Mouse (Mus musculus): ENCODE data around the gene D230025D16Rik.

D230025D16Rik gene

DNA sequence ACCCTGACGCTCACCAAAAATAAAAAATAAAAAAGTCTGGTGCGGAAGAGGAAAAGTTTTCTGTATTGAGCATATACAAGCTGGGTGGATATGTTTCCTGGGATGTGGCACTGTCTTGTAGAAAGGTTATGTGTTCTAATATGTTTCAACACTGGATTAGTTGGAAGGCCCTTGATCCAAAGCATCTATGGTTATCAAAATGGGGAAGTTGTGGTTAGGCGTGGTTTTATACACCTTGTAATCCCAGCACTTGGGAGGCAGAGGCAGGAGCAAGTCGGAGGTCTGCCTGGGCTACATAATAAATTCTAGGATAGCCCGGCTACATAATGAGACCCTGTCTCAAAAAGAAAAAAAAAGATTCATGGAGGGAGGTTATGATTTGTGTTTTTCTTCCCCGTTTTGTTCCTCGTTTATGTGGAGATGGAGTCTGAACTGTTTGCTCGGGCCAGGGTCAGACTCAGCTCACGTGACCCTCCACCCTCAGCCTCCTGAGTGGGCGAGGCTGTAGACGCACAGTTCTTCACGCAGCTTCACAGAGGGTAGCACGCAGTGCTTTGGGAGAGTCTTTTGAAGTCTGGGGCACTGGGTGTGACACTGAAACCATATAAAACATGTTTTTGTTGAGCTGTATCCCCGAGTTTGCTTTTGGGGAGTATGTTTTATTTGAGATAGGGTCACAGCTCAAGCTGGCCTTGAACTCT, 12.6 kb downstream of the D230025D16Rik start:
- DNase-seq (ENCODE audit: low spot score in 2 of 2), result no peak

DNA sequence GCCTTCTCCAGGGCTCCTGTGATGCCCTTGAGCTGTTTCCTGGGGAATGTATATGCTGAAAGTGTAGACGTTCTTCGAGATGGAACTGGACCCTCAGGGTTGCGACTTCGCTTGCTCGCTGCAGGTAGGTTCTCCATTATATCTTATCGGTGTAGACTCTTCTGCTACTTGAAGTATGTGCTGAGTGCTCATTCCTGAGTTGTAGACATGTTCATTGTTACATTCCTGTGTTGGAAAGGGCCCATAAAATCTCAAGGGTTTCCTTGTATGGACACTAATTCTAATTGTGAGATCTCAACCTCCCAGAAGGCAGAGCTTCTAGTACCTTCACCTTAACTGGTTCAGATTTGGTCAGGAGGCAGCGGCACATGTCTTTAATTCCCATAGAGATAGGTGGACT, 16.1 kb downstream of the D230025D16Rik start:
- DNase-seq (ENCODE audit: low spot score in 2 of 2), result no peak

DNA sequence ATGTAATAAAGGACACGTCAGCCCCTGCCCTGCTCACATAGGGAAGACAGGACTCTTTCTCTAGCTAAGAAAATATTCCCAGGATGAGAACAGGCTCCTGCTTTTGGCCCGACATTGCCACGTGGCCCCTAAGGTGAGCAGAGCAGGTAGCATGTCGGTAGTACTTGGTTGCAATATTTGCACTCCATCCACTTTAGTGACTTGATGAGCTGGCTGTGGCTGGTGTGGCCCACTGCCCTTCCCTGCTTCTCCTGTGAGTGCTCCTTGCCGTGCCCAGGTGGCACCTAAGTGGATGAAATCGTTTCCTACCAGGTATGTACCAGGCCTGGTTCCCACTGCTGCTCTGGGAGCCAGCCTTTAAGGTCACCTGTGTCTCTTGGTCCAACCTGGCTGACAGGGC, 27.0 kb downstream of the D230025D16Rik start:
- DNase-seq (ENCODE audit: low spot score in 2 of 2), result no peak

DNA sequence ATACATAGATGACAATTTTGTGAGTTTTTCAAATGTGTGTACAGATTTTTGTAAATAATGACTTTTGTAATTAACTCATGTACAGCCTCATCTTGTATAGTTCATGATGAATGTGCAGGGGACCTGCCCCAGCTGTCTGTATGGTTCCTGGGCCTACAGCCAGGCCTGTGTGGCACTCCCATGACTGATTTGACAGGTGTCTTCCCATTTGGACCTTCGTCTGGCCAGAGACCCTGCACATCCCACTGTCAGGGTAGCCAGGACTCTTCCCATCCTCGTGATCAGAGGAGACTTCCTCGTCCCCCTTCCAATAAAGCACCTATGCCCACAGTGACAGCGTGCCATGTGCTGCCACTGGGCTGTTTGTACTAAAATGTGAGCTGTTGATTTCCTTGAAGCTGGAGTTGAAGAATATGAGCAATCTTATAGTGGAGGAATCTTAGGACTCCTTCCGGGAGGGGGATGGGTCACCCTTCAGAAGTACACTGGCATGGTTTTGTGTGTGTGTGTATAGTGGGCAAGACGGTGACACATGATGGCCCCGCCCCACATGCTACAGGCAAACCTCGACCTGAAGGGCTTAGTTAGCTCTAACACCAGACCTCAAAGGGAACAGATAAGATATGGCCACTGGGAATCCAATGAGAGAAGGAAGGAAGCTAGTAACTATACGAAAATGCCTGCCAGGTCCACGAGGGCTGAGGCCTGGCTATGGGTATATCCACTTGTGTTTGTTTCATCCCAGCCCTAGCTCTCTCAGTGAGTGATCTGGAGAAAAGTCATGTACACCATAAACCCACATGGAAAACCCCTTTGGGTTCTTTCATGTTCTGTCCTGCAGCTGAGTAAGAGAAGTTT, 28.0 kb downstream of the D230025D16Rik start:
- DNase-seq (ENCODE audit: low spot score in 2 of 2), result no peak

DNA sequence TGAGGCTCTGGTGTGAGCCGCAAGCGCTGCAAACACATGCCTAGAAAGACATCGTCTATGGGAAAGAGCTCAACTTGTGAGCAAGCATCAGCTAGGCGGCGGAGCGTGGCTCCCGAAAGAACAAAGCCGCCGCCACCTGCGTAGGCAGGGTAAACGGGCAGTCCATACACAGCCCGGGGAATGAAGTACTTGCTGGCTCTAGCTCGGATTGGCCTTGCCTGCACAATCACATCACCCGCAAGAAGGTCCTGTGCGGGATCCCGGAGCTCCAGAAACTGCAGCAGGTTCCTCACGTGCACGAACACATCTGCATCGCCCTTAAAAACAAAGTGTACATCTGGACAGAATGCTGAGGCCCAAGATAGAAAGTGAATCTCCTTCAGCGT, 28.8 kb downstream of the D230025D16Rik start:
- DNase-seq (ENCODE audit: low spot score in 2 of 2), result no peak

DNA sequence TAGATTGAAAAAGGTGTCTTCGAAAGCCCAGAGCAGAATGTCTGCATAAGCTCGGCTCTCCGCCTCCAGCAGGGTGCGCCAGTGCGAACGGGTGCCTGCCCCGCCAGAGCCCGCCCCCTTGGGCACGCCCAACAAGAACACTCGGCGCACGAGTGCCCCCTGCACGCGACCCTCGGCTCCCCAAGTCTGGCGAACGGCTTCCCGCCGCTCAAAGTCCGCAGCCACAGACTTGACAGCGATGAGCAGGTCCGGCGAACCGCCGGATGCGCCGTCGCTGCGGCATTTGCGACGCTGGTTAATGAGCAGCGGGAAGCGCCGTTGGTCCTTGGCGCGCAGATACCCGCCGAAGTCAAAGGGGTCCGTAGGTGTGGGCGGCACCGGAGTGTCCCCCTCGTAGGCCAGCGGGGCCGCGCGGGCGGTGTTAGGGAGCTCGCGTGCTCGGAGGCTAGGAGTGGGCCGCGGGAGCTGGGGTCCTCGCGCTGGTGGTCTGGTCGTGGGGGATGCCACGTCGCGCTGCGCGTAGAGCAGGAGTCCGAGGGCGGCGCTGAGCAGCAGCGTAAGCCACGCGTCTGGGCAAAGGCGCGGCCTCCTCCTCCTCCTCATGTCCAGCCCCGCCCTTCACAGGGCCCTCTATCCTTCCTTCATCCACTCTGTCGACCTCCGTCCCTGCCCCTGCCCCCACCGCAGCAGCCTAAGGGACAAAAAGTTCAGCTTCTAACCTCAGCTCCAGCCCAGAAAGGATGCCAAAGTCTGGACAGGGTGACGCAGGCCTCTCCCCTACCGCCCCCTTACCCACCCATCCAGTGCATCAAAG, 29.4 kb downstream of the D230025D16Rik start:
- peak; percentile 85 to 86 for DNase-seq (ENCODE audit: low spot score in 2 of 2)

DNA sequence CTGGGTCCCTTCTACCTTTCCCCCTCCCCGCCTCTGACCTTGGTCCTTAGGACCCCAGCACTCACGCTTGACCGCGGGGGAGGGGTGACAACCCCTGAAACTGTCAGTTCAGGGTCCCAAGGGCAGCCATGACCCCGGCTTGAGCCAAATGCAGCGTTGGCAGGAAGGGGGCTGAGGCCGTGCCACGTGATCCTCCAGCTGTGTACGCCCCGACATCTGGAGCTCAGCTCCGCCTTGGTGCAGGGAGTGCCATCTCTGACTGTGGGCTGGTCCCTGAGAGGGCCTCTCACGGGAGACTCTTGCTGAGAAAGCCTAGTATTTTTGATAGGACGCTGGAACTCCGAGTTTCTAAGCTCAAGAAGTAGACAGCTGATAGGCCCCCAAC, 30.0 kb downstream of the D230025D16Rik start, which contains the start of gene B3gnt9:
B3gnt9 (minus strand) TSS at position 188 of the 385 bp plus-strand sequence.
- DNase-seq (ENCODE audit: low spot score in 2 of 2), result peak; percentile 52 to 55

DNA sequence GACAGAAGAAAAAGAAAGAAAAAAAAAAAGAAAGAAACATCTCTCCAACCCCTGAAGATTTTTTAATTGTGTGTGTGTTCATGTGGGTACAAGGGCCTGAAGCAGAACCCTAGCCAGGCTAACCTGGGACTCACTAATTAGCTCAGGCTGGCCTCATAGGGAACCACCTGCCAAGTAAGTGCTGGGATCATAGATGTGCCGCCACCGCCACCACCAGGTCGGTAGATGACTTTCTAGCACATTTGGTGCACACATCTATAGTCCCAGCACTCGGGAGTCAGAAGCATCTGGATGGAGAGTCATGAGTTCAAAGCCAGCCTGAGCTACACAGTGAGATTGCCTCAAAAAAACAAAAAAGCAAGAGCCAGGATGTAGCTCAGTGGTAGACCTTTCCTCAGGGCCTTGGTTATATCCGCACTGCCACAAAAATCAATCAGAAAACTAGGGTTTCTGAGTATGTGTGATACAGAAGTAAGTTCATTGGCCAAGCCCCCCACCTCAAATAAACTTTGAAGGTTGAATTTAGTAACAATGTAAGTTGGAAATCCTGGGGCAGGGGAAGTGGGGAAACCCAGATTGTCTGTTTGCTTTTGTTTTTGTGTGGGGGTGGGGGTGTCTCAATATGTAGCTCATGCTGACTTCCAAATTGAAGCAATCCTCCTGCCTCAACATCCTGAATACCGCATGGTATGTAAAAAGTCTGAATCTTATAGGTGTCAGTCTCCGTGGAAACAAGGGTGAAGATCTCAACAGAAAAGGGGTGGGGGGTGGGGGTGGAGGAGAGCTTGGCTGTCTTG, 32.6 kb downstream of the D230025D16Rik start:
- DNase-seq (ENCODE audit: low spot score in 2 of 2), result no peak

DNA sequence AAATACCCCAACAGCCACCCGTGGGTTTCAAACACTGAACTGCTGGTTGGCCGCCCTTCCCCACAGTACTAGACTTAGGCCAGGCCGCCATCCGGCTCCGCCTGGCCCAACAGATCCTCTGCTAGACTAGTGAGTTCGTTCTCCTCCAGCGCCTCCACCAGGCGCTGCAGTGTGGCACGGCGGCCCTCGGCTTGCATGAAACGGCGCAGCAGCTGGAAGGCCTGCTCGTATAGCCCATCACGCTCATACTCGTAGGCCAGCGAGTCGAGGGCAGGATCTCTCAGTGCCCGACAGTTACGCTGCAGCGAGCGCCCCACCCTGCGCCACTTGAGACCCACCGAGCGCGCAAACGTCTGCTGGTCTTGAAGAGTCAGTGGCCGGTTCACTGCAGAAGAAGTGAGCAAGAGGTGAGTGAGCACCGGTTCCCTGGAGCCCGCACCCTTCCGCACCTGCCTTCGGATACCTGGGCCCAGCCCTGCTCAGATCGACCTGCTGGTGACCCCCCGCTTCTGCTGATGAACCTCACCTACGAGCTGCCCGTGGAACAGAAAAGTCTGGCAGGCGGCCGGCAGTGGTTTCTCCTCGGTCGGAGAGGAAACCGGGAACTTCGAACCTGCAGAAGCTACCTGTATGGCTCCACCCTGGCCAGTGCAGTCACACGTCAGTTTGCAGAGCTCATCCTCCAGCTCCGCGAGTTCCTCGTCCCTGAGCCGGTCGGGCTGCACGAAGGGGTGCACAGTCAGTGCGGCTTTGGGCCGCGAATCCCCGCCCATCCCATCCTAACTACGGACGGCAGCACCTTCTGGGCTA, 34.2 kb downstream of the D230025D16Rik start:
- DNase-seq (ENCODE audit: low spot score in 2 of 2), result no peak

DNA sequence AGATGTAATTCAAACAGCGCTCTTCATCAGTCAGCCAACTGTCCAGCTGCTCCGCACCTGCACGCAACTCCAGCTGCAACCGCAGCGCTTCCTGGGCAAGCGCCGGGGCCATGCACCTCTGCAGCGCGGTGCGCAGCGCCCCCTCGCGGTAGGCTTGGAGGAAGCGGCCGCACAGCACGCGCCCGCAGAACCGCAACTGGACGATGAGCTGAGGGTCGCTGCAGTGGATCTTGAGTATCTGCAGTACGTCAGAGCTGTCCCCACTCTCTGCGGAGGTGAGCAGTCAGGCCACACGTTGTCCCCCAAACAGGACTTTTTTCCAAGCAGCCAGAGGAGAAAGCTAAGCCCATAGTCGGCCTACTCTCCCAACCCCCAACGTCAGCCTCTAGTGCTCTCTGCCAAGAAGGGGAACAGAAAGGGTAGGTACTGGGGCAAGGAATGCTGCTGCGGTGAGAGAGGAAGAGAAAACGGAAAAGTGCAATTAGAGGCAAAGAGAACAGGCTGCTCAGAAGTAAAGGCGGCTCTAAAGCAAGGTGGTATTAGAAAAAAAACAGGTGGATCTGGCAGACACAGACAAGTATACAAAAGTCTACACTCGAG, 34.9 kb downstream of the D230025D16Rik start:
- DNase-seq (ENCODE audit: low spot score in 2 of 2), result peak; percentile 62

DNA sequence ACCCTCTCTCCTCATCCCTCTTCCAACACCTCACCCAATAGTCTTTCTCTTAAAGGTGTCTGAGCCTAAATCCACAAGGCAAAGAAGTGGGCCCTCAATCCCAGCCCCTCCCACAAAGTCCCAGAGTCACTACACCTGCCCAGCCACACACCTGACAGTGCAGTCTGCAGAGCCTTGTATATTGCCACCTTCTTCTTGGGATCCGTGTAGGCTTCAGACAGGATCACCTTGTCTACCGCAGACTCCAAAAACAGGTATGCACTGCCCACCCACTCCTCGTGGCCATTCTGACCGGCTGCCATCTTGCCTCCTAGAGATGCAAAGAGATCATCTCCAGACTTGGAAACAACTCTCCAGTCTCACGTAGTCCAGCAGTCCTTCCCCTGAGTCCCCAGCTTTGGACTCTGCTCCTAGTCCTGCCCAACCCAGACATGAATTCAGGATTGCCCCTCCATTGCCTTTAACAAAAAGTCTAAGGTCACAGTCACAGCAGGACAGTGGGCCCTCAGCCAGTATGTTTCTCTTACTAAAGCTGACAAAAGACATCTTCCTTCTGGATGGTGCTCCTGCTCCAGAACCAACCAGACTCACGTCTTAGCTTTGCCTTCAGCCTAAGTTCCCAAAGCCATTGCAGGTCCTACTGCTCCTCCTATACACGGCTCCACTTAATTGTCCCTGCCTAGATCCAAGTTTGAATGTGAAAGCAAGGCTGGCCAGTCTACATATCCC, 35.6 kb downstream of the D230025D16Rik start:
- no peak for DNase-seq (ENCODE audit: low spot score in 2 of 2)

DNA sequence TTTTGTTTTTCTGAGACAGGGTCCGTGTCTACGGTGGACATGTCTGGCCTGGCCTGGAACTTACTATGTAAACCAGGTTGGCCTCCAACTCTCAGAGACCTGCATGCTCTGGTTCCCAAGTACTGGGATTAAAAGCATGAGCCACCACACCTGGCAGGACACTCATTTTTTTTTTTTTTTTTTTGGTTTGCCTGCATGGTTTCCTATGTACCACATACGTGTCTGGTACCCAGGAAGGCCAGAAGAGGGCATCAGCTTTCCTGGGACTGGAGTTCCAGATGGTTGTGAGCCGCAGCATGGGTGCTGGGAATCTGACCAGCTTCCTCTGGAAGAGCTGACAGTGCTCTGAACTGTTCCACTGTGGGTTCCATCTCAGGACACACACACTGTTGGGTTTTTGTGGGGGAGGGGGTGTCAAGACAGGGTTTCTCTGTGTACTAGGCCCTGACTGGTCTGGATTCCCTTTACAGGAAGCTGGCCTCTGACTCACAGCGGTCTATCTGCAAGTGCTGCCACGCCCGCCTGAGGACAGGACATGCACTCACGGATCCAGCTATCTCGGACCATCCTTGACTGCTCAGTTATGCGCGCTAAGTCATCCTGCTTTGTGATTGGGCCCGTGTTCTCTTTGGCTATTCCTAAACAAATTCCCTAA, 36.5 kb downstream of the D230025D16Rik start:
- DNase-seq (ENCODE audit: low spot score in 2 of 2), result no peak

DNA sequence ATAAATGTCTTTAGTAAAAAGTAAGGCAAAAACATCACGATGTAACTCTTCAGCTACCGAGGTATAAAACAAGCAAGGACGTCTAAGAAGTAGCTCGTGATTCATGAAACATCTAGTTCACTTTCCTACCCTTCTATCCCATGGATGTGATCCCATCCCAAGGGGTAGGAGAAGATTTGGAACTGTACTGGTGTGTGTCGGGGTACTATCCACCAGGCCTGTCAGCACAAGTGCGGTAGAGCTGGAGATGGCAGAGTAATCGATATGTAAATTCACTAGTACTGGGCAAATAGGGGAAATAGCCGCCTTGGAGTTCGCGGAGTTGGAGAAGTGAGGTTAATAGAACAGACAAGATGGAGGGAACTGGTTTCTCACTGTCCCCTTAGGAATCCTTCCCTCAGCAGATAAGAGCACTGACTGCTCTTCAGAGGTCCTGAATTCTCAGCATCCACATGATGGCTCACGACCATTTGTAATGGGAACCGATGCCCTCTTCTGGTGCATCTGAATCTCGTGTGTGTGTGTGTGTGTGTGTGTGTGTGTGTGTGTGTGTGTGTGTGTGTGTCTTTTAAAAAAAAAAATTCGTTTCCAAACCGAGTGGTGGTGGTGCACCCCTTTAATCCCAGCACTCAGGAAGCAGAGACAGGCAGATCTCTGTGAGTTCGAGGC, 38.4 kb downstream of the D230025D16Rik start:
- DNase-seq (ENCODE audit: low spot score in 2 of 2), result no peak

DNA sequence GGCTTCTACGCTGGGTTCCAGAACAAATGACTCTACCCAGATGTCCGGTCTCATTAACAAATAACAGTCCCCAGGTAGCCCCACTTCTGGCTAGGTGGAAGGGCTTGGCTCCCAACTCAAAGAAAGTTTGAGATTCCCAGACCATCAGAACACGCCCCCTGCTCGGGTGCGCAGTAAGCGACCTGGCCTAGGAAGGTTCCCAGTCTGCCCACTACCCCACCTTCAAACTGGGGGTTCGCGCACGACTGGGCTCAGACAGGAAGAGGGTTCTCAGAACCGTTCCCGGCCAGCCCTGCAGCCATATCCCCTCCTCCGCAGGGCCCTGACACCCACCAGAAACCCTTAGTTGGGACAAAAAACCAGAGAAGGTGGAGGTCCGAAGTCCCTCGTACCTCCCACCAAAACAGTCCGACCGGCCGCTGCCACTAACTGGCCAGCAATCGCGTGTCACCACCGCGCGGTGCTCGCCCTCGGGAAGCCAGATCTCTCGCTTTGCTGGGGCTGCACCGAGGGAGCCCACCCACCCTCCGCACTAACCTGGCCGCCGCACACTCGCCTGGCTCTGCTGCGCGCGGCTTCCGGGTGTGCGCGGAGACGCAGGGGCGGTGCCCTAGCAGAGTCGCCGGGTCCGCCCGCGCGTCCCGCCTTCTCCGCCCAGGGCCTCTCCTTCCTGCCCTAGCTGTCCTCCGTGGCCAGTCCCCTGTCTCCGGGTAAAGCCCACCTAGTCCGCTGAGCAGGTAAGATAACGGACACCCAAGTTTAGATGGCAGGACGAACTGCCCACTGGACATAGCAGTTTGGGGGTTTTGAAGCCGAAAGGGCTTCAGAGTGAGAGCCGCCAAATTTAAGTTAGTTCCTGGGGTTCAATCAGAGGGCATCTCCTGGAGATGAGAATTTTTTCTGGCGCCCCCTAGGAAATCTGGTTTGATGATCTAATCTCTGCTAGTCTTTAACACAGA, 39.4 kb downstream of the D230025D16Rik start, which contains the start of the genes Tradd and Fbxl8:
Tradd (minus strand) TSS at position 586 of the 959 bp plus-strand sequence.
Fbxl8 (plus strand) TSS at position 625 of the 959 bp plus-strand sequence.
- peak; percentile 80 to 81 for DNase-seq (ENCODE audit: low spot score in 2 of 2)

DNA sequence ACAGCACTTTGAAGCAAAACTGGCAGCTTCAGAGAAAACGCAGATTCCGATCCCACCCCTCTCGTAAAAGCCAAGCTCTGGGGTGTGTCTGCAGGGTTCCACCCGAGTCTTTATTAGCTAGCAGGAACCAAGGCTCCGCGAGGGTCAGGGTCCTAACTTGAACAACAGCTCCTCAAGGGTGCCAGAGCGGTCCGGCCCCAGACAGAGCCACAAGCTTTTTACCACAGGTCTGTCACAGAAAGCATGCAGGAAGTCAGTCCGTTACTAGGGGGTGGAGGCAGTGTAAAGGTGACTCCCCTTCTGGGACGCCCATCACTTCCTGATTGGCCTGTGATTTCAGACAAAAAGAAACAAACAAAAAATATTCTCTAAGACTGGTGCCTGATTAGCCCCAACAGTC, 40.2 kb downstream of the D230025D16Rik start:
- DNase-seq (ENCODE audit: low spot score in 2 of 2), result peak; percentile 75 to 76

DNA sequence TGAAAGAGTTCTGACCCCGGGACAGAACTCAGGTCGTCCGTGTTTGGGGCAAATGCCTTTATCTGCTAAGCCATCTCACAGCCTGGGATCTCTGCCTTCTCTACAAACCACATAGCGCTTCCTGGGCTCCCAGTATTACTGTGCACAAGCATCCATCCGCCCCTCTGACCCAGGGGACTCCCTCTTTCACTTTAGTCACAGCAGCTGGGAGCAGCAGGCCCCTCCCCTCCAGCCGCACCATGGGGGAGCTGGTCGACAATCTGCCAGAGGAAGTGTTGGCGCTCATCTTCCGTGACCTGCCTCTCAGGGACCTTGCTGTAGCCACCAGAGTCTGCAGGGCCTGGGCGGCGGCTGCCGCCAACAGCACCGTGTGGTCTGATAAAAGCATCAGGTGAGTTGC, 41.8 kb downstream of the D230025D16Rik start:
- DNase-seq (ENCODE audit: low spot score in 2 of 2), result peak; percentile 71 to 75
